Comparison of ENCODE assay signal across 13 mouse cellular contexts in the genomic region with DNA sequence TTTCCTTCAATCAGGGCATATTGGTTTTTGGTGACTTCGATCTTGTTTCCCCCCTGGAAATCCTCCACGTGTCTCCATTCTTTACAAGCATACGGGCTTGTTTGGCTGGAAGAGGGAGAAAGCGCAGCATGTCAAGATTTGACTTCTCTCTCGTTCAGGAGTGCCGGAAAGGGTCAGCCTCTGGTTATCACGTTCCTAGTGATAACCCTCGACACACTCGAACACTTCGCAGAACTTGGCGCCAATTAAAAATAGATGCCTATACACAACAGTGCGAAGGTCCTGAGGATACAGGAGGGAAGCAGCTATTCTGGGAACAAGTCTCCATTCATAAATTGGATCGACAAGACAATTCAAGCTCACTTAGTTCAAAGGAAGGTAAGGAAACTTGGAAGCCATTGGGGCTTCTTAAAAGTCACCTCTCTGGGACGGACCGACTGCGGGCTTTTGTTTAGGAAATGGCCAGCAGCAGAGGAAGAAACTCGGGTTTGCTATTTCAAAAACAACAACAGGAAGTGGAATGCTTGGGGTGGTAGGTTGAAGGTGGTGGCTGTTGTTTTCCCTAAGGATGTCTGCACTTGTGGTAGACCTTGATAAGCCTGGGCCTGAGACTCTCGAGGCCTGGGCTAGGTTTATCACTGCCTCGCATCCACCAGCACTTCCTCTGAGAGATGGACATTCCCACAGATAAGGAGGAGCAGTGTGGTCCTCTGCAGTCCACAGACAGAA. TPM values are rescaled to one million over a fixed set of nuclear protein-coding genes. Genes with fewer than 3 reads are reported as not detected.
A peak's percentile ranks its signal among the peaks of the same experiment; 100 is the strongest.
DNase-seq lines count a peak whose midpoint lies in the region; ATAC-seq and TF ChIP-seq lines count a peak whose summit lies in the region.
"Had no signal": no experiment of that assay in that cellular context is flagged by ENCODE, and none has a peak within 500 bp of the region (broad histone marks: within the 10 kb centered on the region; RNA-seq: fewer than 3 reads in every experiment).

No protein-coding gene starts in this region.

- 87% methylated on average over 19 of the region's 19 CpGs for WGBS in forebrain, embryonic 13.5 days

- no peaks in the 10 kb centered on the region for H3K36me3 ChIP-seq in forebrain, embryonic 13.5 days (ENCODE audit: poor library complexity, severe bottlenecking)
- H3K36me3 ChIP-seq: limb, embryonic 10.5 days had no signal

- H3K27ac ChIP-seq in gastrocnemius, adult 2 months: peak overlapping the region; percentile 63; the same call in 1 of the 2 replicates
- H3K27ac ChIP-seq in forebrain, embryonic 13.5 days: no peak overlapping the region
- H3K27ac ChIP-seq: limb, embryonic 10.5 days had no signal

- no peak overlapping the region for H3K9ac ChIP-seq in forebrain, embryonic 13.5 days

- DNase-seq in gastrocnemius, adult 2 months: no peak
- DNase-seq in gastrocnemius, postnatal 4 days (ENCODE audit: low spot score in 2 of 2): no peak
- DNase-seq in heart, adult 9 months (ENCODE audit: low spot score in 2 of 2): peak; percentile 56 to 78
- DNase-seq in kidney, postnatal 36 days: peak; percentile 40 to 59
- DNase-seq in lung, postnatal 25 days (ENCODE audit: low spot score): peak; percentile 63
- DNase-seq in gastrocnemius, adult 18-20 months (ENCODE audit: low spot score): no peak
- DNase-seq in thymus, postnatal 14 days: no peak
- DNase-seq: B cell, adult 2 months; gastrocnemius, postnatal 25 days had no signal

- no peaks in the 10 kb centered on the region for H3K4me1 ChIP-seq in forebrain, embryonic 13.5 days
- H3K4me1 ChIP-seq: limb, embryonic 10.5 days had no signal

- intact Hi-C loops in gastrocnemius, adult 2 months (cut with DNase I): no loop called here

- no peak overlapping the region; the same call in 1 of the 2 replicates for H3K4me3 ChIP-seq in gastrocnemius, adult 2 months
- no peak overlapping the region for H3K4me3 ChIP-seq in forebrain, embryonic 13.5 days
- H3K4me3 ChIP-seq: limb, embryonic 10.5 days had no signal

- H3K9me3 ChIP-seq in forebrain, embryonic 13.5 days (replicated peaks): no peaks in the 10 kb centered on the region
- H3K9me3 ChIP-seq: limb, embryonic 10.5 days had no signal

- no peak for ATAC-seq in forebrain, embryonic 13.5 days
- ATAC-seq: intestine, embryonic 16.5 days; midbrain, embryonic 16.5 days had no signal

- no peak for TF ChIP-seq CTCF in gastrocnemius, adult 2 months (IDR thresholded peaks at IDR 0.05)

- no peaks in the 10 kb centered on the region for H3K27me3 ChIP-seq in forebrain, embryonic 13.5 days

- H3K4me2 ChIP-seq in forebrain, embryonic 13.5 days: no peak overlapping the region

RNA-seq across cellular contexts. Expression of a gene that starts 16.4 kb away (rescaled TPM):
- total RNA-seq in gastrocnemius, adult 2 months (2021): 10 to 100 TPM; 11.8 to 16.9 TPM
- total RNA-seq in gastrocnemius, postnatal 4 days (2021): 10 to 100 TPM; 47.8 to 51.3 TPM
- total RNA-seq in gastrocnemius, adult 18-20 months (2021): 10 to 100 TPM in 1 of 2 experiments, 1 to 10 TPM in 1; 7.6 to 19.5 TPM
- polyA plus RNA-seq in forebrain, embryonic 13.5 days (2015; fragmentation: Nextera tagmentation; extraction: Ambion mirVana): 16.9 and 17.3 TPM in 2 replicates

Comparison
In these comparisons a context has a peak if more than half of its experiments do, and no peak if none do; other contexts are left out.
1. DNase-seq: peak in heart, adult 9 months (2 of 2), kidney, postnatal 36 days (2 of 2) and lung, postnatal 25 days (single experiment); none in gastrocnemius, adult 2 months (single experiment), gastrocnemius, postnatal 4 days (0 of 2), gastrocnemius, adult 18-20 months (single experiment) and thymus, postnatal 14 days (single experiment).